Comparison of ENCODE assay signal across 8 mouse cellular contexts in genomic region chr8:3630647-3631477, GRCm38 (mm10). TPM values are rescaled to one million over a fixed set of nuclear protein-coding genes. Genes with fewer than 3 reads are reported as not detected.
DNase-seq lines count a peak whose midpoint lies in the region; ATAC-seq and TF ChIP-seq lines count a peak whose summit lies in the region.

Gene Stxbp2, plus strand, starts transcription at chr8:3630955.

- peak within 1 kb of the TSS; percentile 49 for H3K9ac ChIP-seq in forebrain, embryonic 11.5 days (ENCODE audit: low read length)
- H3K9ac ChIP-seq in hindbrain, postnatal 0 days (replicated peaks; ENCODE audit: low read length) = peak within 1 kb of the TSS; percentile 41

- no peaks in the 10 kb centered on the region for H3K9me3 ChIP-seq in forebrain, embryonic 11.5 days (ENCODE audit: control insufficient read depth, low read length)
- H3K9me3 ChIP-seq in hindbrain, postnatal 0 days (ENCODE audit: low read length) = no peaks in the 10 kb centered on the region

- peak; percentile 80 for DNase-seq in Muller cell, postnatal 12 days (ENCODE audit: inconsistent ontology term)
- peak; percentile 68 for DNase-seq in c-Kit-positive CD71-negative TER-119-negative erythroid progenitor cells, embryonic 14.5 days (ENCODE audit: low read depth)
- DNase-seq in forebrain, embryonic 11.5 days (ENCODE audit: low spot score) = peak; percentile 80
- DNase-seq in hindbrain, postnatal 0 days (ENCODE audit: low spot score) = peak; percentile 62
- peak; percentile 47 to 73 for DNase-seq in left cerebral cortex, adult 8-10 months (ENCODE audit: low spot score in 2 of 2)
- peak; percentile 70 for DNase-seq in right cerebral cortex, adult 2 months (ENCODE audit: low spot score in 2 of 2)
- DNase-seq in urinary bladder, postnatal 25 days (ENCODE audit: low spot score) = peak; percentile 76

- no peak for TF ChIP-seq CTCF in hindbrain, postnatal 0 days (IDR thresholded peaks at IDR 0.05; ENCODE audit: low read depth)

- H3K27ac ChIP-seq in forebrain, embryonic 11.5 days (ENCODE audit: low read depth, low read length) = no peak within 1 kb of the TSS
- no peak within 1 kb of the TSS for H3K27ac ChIP-seq in hindbrain, postnatal 0 days

- H3K4me1 ChIP-seq in forebrain, embryonic 11.5 days (replicated peaks; ENCODE audit: control insufficient read depth, insufficient read depth, low read length) = no peaks in the 10 kb centered on the region; the same call in 1 of the 2 replicates
- peaks cover 8% of the 10 kb centered on the region; the same call in 1 of the 2 replicates for H3K4me1 ChIP-seq in hindbrain, postnatal 0 days (ENCODE audit: insufficient read depth, low read length)

- no peaks in the 10 kb centered on the region for H3K36me3 ChIP-seq in forebrain, embryonic 11.5 days (ENCODE audit: control insufficient read depth, insufficient read depth, low read length)
- no peaks in the 10 kb centered on the region for H3K36me3 ChIP-seq in hindbrain, postnatal 0 days (ENCODE audit: insufficient read depth, low read length)

- H3K4me3 ChIP-seq in forebrain, embryonic 11.5 days (ENCODE audit: low read depth, low read length) = peak within 1 kb of the TSS; percentile 51
- H3K4me3 ChIP-seq in hindbrain, postnatal 0 days (ENCODE audit: low read length) = peak within 1 kb of the TSS; percentile 45

- H3K4me2 ChIP-seq in forebrain, embryonic 11.5 days (ENCODE audit: low read depth, low read length, severe bottlenecking) = peak within 1 kb of the TSS; percentile 75
- peak within 1 kb of the TSS; percentile 63 for H3K4me2 ChIP-seq in hindbrain, postnatal 0 days (ENCODE audit: low read depth, low read length)

- peak; percentile 78 for ATAC-seq in forebrain, embryonic 11.5 days (replicated peaks; ENCODE audit: low FRiP score)
- ATAC-seq in hindbrain, postnatal 0 days = peak; percentile 80
- peak; percentile 96 for ATAC-seq in megakaryocyte, adult 5-6 weeks (ENCODE audit: poor library complexity, severe bottlenecking)

- H3K27me3 ChIP-seq in forebrain, embryonic 11.5 days (ENCODE audit: control insufficient read depth, insufficient read depth, low read length) = peaks cover 2% of the 10 kb centered on the region; the same call in 1 of the 2 replicates
- no peaks in the 10 kb centered on the region for H3K27me3 ChIP-seq in hindbrain, postnatal 0 days (ENCODE audit: insufficient read depth, low read length)

- WGBS in forebrain, embryonic 11.5 days = 7% methylated on average over 46 of the region's 47 CpGs
- 4% methylated on average over 47 of the region's 47 CpGs for WGBS in hindbrain, postnatal 0 days

RNA-seq across cellular contexts. Expression of gene Stxbp2, which starts in this region (rescaled TPM):
- polyA plus RNA-seq in forebrain, embryonic 11.5 days (2014; fragmentation: Nextera tagmentation; extraction: Ambion mirVana) = 36.7 and 37.2 TPM in 2 replicates
- total RNA-seq in hindbrain, postnatal 0 days (2014; rRNA removed) = 9.7 and 23.9 TPM in 2 replicates
- polyA plus RNA-seq in hindbrain, postnatal 0 days (2015; fragmentation: Nextera tagmentation; extraction: Ambion mirVana) = 32.7 and 38.5 TPM in 2 replicates
- 10 to 100 TPM; 55.4 to 80.3 (median 63.3) TPM for total RNA-seq in left cerebral cortex, adult 8-10 months (2022)
- 160 and 188 TPM in 2 replicates for total RNA-seq in megakaryocyte, adult 5-6 weeks (2015)
- total RNA-seq in megakaryocyte, adult 5-6 weeks (2017) = 148 and 205 TPM in 2 replicates
